Mouse (Mus musculus): Measurements from ENCODE around the gene Pacs2.

Gene Pacs2

DNA sequence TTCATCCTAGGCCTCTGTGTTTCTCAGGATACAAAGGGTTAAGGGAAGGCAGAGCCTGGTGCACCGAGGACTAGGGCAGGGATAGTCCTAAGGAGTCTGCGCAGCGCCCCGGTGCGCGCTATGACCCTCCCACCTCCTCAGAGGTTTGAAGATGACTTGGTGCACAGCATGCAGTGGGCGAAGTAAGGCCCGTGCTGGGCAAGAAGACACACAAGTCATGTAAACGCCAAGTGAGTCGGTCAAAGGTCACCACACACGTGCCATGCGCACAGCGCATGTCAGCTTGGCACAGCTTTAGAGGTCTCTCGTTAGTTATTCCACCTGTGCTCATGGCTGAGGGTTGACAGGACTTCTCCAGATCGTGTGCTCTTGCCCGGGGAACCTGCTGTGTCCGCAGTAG is 75.7 kb downstream of the Pacs2 start:
- peak; percentile 27 to 59 for DNase-seq

DNA sequence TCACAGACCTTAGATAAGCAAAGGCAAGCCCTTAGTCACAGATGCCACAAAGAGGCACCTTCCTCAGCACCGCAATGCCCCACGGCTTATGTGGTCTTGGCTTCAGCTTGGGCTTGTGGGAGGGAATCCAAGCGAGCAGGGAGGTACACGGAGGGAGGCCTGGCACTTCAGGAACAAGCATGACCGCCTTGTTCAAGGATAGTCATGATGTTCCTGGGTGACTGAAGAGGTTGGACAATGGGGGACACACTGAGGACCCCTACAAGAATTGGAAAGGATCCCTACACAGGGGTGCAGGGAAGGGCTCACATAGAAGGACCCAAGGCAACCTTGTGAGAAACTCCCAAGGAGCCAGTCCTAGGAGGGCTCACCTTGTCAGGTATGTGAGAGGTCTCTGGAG is 82.7 kb downstream of the Pacs2 start:
- DNase-seq, result no peak

DNA sequence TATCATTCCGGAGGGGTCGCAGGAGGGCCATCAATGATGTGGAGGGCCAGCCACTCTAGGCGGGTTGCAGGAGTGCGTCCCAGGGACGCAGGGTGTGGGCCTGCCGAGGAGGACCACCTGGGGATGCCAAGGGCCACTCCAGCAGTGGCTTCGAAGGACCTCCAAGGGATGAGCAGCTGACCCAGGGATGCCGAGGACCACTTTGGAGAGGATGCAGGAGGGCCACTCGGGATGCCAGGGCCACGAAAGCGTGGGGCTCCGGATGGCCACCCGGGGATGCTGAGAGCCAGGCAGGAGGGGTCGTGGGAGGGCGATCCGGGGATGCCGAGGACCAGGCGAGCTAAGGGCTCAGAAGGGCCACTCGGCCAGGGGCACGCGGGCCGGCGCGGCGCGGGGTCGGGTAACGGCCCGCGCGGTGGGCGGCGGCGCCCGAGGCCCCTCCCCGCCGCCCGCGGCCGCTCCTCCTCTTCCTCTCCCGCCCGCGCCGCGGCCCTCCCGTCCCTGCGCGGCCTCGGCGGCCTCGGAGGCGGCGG is 83.5 kb downstream of the Pacs2 start, which contains the start of gene Mta1:
Gene Mta1 (plus strand): TSS at position 530 of the 533 bp plus-strand sequence.
- peak; percentile 58 to 80 for DNase-seq

DNA sequence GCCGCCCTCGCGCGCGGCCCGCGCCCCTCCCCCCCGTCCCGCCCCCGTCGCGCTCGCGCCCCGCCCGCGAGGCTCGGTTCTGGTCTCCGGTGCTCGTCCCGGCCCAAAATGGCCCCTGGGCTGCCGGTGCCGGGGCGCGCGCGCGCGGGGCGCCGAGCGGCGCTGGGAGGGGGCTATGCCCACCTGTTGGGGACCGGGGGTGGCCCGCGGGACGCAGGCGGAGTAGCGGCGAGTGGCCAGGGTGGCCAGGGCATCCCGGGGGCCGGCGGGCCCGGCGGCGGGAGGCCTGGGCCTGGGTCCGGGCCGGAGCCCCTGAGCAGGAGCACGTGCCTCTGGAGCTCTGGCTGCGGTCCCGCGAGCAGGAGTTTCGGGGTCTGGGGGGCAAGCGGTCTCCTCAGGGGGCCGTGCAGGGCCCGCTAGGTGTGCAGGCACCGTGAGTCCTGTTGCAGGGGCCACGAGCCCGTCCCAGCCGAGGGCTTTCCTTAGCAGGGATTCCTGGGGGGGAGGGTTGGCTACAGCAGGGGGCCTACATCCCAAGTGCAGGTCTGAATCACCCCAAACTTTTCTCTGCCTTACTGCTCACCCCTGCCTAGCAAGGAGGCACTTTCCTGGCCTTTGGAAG is 84.3 kb downstream of the Pacs2 start:
- peak; percentile 13 to 58 for DNase-seq

DNA sequence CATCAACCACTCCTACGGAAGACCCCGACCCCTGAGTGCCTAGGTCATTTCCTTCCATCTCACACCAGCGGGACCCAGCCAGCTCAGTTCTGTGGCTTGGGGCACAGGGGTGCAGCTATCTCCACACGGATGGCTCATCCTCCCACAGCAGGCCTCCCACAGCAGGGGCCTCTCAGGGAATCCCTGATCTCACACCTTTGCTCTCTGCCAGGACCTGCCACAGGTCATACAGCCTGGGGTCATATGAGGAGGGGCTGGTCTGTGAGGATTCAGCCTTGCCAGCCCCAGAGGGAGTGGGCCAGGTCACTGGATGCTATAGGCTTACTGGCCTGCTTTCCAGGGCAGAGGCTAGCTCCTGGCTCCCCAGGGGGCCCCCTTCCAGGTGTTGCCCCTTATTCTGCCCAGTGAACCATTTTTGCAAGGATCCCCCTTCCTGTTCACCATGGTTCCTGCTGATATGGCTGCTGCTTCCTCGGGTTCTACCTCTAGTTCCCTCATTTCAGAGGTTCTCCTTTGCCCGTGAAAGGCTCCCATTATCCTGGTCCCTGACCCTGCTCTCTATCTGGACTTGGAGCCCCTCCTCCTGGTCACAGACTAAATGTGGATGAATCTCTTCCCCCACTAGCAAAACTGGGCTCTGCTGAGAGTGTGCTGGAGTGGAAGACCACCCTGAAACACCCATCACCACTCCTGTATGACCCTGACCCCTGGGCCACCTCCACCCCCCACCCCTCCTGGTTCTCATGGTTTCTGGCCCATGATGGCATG is 85.3 kb downstream of the Pacs2 start:
- no peak for DNase-seq

DNA sequence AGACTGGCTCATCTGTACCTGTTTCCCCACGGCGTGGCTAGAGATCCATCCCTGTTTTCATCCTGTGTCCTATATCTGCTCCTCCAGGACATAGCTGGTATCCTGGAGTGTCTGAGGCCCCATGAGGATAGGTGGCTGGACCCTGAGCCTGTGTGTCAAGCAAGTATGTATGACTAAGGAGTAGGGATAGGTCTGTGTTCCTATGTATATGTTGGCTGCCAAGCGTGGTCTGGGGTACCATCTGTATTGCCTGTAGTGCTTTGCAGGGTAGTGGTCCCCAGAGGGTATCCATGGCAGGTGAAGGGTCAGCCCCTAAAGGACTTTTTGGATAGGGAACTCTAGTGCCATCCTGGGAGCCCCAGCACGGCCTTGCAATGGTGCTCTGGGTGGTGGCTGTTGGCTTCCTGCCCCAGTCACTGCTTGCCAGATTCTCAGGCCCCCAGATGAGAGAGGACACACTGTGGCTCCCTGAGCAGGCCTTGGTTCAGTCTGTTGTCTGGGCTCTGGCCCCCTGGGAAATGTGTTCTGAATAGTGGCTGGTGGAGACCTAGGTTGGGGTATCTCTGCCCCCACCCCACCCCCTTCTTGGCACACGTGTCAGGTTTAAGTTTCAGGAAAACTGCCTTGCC is 86.3 kb downstream of the Pacs2 start:
- DNase-seq, result peak in 1 of 2 experiments; percentile 41

DNA sequence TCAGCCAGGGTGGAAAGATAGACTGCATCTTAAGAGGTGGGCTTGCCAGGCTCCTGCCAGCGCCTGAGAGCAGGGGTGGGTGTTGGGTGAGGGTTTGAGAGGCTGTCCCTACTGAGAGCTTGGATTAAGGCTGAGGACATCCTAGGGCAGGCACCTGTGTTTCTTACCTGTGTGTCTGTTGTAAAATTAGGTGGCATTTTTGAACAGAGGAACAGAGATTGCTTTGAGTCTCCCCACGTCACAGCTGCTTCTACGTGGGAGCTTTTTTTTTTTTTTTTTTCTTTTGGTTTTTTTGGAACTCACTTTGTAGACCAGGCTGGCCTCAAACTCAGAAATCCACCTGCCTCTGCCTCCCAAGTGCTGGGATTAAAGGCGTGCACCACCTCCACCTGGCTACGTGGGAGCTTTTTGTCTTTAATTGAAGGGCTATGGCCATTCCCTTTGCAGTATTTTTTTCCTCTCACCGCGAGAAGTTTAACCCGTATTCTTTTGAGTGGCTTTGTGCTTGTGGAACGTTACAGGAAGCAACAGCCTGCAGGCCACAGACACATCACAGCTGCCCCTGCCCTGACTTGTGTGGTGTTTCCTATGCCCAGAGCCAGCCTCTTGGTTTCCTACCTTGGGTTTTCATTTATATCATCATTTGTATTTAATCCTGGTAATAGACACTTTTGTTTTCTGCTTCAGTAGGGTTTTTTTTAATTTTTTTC is 87.1 kb downstream of the Pacs2 start:
- DNase-seq, result no peak

DNA sequence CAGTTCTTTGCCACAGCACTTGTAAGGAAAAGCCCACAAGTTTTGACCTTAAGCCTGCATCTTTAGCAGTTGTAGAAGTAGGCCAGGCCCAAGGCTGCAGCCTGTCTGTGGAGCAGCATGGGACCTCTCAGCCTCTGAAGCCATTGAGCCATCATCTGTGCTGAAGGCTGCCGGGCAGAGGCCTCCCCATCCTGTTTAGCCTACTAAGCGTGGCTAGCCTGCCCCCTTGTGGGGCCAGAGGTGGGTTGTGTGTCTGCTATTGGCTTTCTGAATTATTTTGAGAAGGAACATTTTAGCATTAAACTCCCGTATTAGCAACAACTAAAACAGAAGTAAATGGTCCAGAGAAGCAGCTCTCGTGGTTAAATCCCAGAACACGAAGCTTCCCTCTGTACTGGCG is 88.2 kb downstream of the Pacs2 start:
- DNase-seq, result peak; percentile 71 to 73

DNA sequence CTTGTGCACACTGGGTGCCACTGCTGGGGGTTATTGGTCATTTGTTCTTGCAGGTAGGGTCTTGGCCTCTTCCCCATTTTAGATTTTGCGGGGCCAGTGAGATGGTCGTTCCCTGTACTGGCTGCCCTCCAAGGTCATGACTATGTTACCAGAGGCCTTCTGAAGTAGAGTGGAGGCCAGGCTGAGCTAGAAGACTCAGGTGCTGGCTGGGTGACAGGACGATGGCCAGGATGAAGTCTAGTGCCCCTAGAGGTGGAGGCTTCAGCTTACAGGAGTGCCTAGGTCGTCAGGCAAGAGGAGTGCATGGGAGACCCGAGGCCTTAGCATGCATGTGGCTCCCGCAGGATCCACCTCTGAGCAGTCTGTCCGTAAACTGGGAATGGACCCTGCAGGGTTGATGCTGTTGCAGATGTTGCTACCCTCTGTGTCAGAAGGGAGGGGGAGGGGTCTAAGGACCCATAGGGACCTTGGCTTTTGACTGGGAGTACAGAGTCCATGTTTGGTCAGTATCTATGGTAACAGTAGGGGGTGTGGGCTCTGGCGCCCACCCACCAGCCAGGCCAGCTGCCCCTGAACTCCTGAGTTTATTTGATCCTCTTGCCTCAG is 89.6 kb downstream of the Pacs2 start:
- peak in 1 of 2 experiments; percentile 39 for DNase-seq

DNA sequence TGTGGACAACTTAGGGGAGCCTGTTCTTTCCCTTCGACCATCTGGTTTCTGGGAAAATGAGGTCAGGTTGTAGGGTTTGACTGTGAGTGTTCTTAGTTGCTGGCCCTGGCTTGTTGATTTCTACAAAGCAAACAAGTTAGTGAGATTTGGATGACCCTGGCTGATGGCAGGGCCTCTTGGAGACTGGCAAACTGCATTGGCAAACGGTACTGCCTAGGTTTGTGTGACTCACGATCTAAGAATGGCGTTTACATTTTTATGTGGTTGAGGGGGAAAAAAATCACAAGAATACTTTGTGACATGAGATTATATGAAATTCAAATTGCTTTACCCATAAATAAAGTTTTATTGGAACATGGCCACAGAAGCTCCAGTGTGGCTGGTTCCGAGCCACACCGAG is 92.1 kb downstream of the Pacs2 start:
- DNase-seq, result no peak

DNA sequence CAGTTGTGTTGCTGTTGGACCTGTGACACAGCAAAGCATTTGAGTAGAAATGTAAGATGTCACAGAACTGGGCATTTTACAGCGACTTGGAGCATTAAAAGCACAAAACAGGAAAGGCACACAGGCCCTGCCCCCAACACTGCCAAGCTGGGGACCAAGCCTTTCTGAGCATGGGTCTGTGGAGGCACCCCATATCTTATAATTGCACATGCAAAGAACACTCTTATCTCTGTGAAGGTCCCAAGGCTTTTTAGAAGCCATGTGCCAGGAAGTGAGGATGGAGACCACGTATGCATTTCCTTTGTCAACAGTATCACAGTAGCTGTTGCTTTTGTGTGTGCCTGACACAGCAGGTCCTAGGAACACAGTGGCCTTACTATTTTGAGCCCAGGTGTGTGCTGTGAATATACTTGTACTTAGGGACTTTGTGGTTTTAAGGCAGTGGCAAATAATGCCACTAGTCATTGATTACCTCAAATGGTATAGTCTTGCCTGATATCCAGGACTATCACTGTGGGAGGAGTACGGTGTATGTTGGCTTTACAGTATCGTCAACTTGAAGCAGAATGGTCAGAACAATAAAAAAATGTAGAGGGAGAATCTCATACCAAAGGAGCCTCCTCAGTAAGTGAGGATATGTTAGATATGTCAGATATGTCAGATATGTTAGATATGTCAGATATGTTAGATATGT is 93.3 kb downstream of the Pacs2 start:
- no peak for DNase-seq

DNA sequence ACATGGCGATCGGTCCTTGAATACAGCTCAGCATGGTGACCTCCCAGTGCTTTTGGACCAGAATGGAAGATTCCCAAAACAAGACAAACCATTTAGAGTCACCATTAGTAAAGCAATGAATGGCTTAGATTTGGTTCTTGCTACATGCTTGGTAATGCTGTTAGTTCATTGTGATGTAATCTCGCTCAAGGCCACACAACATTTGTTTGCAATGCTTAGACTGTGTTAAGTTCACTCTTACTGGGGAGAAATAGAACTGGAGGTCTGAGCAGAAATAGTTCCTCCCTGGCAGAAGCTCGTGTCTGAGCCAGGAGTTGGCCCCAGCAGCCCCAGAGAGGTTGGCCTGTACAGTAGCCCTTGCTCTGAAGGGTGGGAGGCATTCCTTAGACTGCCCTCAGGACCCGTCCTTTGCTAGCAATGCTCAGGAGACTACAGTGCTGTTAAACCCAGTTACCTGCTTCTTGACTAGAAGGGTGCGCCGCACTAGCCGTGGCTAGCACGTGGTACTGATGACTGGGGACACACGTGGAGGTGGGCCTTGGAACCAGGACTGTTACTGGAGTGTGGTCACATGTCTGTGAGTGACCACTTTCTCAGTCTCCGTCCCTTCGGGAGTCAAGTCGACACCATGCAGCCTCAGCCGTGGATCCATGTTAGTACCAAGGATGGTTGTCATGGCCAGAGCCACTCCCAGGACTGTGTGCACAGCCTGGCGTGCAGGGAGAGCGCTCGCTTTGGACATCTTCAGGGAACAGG is 94.4 kb downstream of the Pacs2 start:
- DNase-seq, result no peak

DNA sequence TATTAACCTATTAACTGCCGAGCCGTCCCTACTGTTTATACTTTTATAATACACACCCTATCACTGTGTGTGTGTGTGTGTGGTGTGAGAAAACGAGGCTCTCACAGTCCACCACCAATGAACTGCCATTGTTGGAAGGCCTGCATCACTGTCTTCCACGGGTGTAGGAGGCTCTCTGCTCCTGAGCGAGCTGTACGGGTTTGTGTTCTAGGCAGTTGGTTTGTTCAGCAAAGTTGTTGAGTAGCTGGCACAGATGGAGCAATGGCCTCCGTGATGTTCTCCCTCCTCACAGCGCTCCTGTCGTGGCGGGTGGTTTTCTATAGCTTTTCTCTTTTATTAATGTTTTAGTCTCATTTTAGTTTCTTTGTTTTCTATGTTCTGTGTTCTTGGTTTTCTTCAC is 95.5 kb downstream of the Pacs2 start:
- no peak for DNase-seq

DNA sequence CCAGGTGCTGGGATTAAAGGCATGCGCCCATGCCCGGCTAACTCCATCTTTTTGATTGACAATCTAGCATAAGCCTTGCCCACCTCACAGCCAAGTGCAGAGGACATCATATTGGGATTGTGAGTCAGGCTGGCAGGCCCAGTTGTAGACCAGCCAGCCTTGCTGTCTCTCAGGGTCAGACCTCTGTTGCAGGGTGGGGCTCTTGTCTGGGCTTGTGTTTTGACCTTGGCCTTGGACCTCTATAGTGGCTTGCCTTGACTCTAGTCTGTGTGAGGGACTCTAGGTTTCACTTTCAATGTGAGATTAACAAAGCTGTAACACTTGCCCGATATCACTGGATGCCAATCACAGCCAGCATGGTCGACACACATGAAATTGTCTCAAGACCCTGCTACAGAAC is 99.8 kb downstream of the Pacs2 start:
- DNase-seq, result no peak

DNA sequence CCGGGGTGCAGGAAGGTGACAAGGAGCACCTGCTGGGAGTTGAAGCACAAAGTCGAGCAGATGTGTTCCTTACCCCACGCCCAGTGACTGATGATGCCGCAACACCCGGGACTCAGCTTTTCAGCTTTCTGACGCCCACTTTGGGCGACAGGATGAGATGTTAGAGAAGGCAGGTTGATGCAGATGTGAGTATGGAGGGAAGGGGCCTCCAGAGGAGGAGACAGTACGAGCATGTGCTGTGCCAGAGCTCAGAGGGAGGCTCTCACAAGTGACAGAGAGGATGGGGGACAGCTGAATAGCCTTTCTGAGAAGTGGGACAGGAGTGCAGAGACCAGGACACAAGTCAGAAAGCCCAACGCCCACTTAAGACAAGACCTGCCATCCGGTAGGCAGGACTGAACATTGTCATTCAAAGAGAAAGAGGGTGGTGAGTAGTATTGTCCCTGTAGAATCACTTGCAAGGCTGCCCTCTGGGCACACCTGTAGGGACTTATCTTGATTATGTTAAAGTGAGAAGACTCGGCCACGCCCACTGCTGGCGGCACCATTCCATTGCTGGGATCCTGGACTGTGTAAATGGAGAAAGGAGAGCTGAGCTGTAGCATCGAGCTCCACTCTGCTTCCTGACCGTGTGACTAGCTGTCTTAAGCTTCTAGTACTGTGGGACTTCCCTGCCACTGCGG is 100.7 kb downstream of the Pacs2 start:
- DNase-seq, result no peak

DNA sequence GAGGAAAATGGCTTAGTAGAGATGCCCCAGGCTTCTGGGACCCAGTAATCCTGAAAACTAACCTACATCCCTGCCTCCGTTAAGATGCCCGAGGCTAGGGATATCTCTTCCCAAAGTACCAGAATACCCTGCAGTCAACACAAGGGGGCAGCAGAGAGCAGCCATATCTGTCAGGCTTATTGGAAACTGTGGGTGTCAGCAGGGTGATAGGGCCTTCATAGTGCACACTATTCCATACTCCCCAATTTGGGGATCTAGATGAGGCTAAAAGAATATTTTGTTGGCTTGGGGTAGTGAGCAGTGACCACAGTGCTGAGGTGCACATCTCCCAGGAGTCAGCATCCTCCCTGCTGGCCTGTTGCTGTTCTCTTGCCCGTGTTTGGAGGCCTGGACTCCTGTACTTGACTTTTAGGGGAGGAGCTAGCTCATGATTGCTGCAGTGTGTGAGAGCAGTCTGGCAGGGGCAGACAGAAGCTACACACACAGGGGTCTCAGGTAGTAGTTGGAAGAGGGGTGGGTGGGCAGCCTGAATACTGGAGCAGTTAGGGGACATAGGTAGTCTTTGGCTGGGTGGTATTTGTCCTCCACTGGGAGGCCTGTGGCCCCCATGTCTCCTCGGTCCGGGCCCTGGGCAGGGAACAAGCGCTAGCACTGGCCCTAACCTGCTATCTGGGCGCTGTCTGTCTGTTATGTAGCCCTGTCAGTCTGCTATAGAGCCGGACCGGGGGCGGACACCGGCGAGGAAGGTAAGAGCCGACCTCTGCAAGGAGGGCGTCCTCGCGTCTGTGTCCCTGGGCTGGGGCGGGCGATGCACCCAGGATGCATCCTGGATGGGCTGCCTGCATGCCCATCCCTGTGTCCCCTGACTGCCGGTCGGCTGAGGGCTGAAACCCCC is 105.5 kb downstream of the Pacs2 start:
- peak; percentile 76 to 90 for DNase-seq

Measured in kidney, postnatal 25 days (tissue).